Mouse (Mus musculus): Measurements from ENCODE around the gene Fnip2. TPM values are rescaled to one million over a fixed set of nuclear protein-coding genes. Genes with fewer than 3 reads are reported as not detected.

The Fnip2 gene
- polyA plus RNA-seq, 1 experiment from 2014 or later = 7.4 TPM

DNA sequence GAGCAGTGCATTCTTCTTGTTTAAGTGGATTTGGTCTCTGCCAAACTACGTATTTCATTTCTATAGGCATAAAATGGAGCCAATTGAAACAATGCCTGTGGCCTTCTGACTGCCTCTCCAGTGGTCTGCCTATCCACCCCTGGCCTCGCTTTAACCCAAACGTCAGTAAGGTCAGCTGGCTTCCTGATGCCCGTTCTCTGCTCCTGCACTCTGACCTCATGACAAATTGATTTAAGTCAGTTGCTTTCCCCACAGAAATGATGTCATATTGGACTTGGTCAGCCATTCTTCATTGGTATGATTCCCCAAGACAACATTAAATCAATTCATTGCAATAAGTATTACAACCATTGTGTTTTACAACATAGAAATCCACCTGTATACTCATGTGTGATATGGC lies 159.1 kb downstream of the Fnip2 start:
- Histone ChIP-seq H3K4me2 (replicated peaks; ENCODE audit: low read depth, low read length) (no peak overlapping the region), H3K4me1 (ENCODE audit: control insufficient read depth, insufficient read depth, low read length) (no peaks in the 10 kb centered on the region), H3K9ac (replicated peaks; ENCODE audit: low read depth, low read length) (no peak overlapping the region), H3K27ac (ENCODE audit: low read length) (no peak overlapping the region), H3K27me3 (ENCODE audit: control insufficient read depth, insufficient read depth, low read length) (no peaks in the 10 kb centered on the region), H3K4me3 (ENCODE audit: low read depth, low read length) (no peak overlapping the region), H3K36me3 (ENCODE audit: control insufficient read depth, insufficient read depth, low read length) (no peaks in the 10 kb centered on the region), H3K9me3 (ENCODE audit: control insufficient read depth, low read depth, low read length) (no peaks in the 10 kb centered on the region)
- 39% methylated on average over 4 of the region's 4 CpGs for WGBS
- no peak for ATAC-seq (ENCODE audit: insufficient number of reproducible peaks, insufficient read depth, low FRiP score, low read depth)

Other genes starting within 250 kb of the Fnip2 start
- gene Gm17359, start 231.1 kb downstream of the Fnip2 start, polyA plus RNA-seq (2014; fragmentation: Nextera tagmentation; extraction: Ambion mirVana) = not detected in 2 replicates
- 161 and 162 TPM in 2 replicates for gene Ppid, start 23.5 kb upstream of the Fnip2 start, polyA plus RNA-seq (2014; fragmentation: Nextera tagmentation; extraction: Ambion mirVana)
- 29.7 and 30.3 TPM in 2 replicates for gene 4930579G24Rik, start 61.3 kb upstream of the Fnip2 start, polyA plus RNA-seq (2014; fragmentation: Nextera tagmentation; extraction: Ambion mirVana)
- 52.5 and 61.4 TPM in 2 replicates for gene Etfdh, start 61.7 kb upstream of the Fnip2 start, polyA plus RNA-seq (2014; fragmentation: Nextera tagmentation; extraction: Ambion mirVana)
- gene Rxfp1, start 170.1 kb upstream of the Fnip2 start, polyA plus RNA-seq (2014; fragmentation: Nextera tagmentation; extraction: Ambion mirVana) = not detected in 2 replicates

Data from stomach, embryonic 14.5 days (tissue).